Mouse (Mus musculus) MEL (cell line): ENCODE measurements around the gene Nav1. TPM values are rescaled to one million over a fixed set of nuclear protein-coding genes. Genes with fewer than 3 reads are reported as not detected.

Experiments
- DNase-seq: peaks from one replicate; pipeline ENCODE4 v3.0.0; 2011; ENCODE audit warnings: low read depth, low spot score
- H3K27ac ChIP-seq: 2 replicates; pipeline ENCODE4 v1.5.1; 2012; ENCODE audit warnings: low read depth, mild to moderate bottlenecking, control low read depth, low read length, moderate library complexity; ENCODE audit not compliant: control insufficient read depth
- H3K27me3 ChIP-seq, 2 experiments: fragments of 150-350 bp in 1 of 2; sonication (generic) in 1 of 2; 2 replicates each; pipeline ENCODE4 v1.6.1; 2012; ENCODE audit warnings: low read length in 2 of 2, mild to moderate bottlenecking in 2 of 2, improper control_type of control experiment in 1 of 2, moderate library complexity in 1 of 2; ENCODE audit not compliant: insufficient read depth in 2 of 2, control insufficient read depth in 1 of 2
- H3K36me3 ChIP-seq, 2 experiments: 2 replicates each; pipeline ENCODE4 v1.6.1; 2012 to 2014; ENCODE audit warnings: low read length in 2 of 2, improper control_type of control experiment in 1 of 2, inconsistent platforms in 1 of 2, mild to moderate bottlenecking in 1 of 2; ENCODE audit not compliant: insufficient read depth in 2 of 2, control insufficient read depth in 1 of 2
- H3K4me1 ChIP-seq, 2 experiments: fragments of 150-350 bp in 1 of 2; sonication (generic) in 1 of 2; 2 replicates each; pipeline ENCODE4 v1.6.1; 2012; ENCODE audit warnings: low read length in 2 of 2, improper control_type of control experiment in 1 of 2, mild to moderate bottlenecking in 1 of 2; ENCODE audit not compliant: insufficient read depth in 2 of 2, control insufficient read depth in 1 of 2
- H3K4me3 ChIP-seq, 2 experiments: fragments of 150-350 bp in 1 of 2; sonication (generic) in 1 of 2; 2 replicates each; pipeline ENCODE4 v1.5.1; 2012; ENCODE audit warnings: low read depth in 2 of 2, low read length in 2 of 2, mild to moderate bottlenecking in 2 of 2, moderate library complexity in 2 of 2, control low read depth in 1 of 2, improper control_type of control experiment in 1 of 2; ENCODE audit not compliant: control insufficient read depth in 1 of 2, insufficient read depth in 1 of 2
- H3K79me2 ChIP-seq: 2 replicates; pipeline ENCODE4 v1.6.1; 2012; ENCODE audit warnings: mild to moderate bottlenecking, low read length, moderate library complexity; ENCODE audit not compliant: control insufficient read depth, poor library complexity, insufficient read depth
- H3K9ac ChIP-seq: 2 replicates; pipeline ENCODE4 v1.6.1; 2012; ENCODE audit warnings: low read depth, mild to moderate bottlenecking, control low read depth, low read length, moderate library complexity; ENCODE audit not compliant: control insufficient read depth, poor library complexity, severe bottlenecking
- H3K9me3 ChIP-seq: fragments of 150-350 bp; sonication (generic); replicated peaks from 2 replicates; pipeline ENCODE4 v1.6.1; 2012; ENCODE audit warnings: mild to moderate bottlenecking, low read length, improper control_type of control experiment, moderate library complexity; ENCODE audit not compliant: insufficient read depth
- BHLHE40 ChIP-seq: IDR thresholded peaks from 2 replicates; pipeline ENCODE4 v1.6.1; 2012; ENCODE audit warnings: low read depth, mild to moderate bottlenecking, inconsistent platforms, low read length, improper control_type of control experiment, borderline replicate concordance
- CHD2 ChIP-seq: IDR thresholded peaks from 2 replicates; pipeline ENCODE4 v1.6.1; 2011; ENCODE audit warnings: low read length, improper control_type of control experiment
- E2F4 ChIP-seq: IDR thresholded peaks from 2 replicates; pipeline ENCODE4 v1.6.1; 2011; ENCODE audit warnings: low read depth, low read length, improper control_type of control experiment, borderline replicate concordance
- GABPA ChIP-seq: IDR thresholded peaks from 2 replicates; pipeline ENCODE4 v1.6.1; 2012; ENCODE audit warnings: low read depth, mild to moderate bottlenecking, inconsistent platforms, low read length, improper control_type of control experiment, moderate library complexity
- HCFC1 ChIP-seq: IDR thresholded peaks from 2 replicates; pipeline ENCODE4 v1.6.1; 2012; ENCODE audit warnings: low read depth, mild to moderate bottlenecking, inconsistent platforms, low read length, improper control_type of control experiment, moderate library complexity
- JUND ChIP-seq: IDR thresholded peaks from 2 replicates; pipeline ENCODE4 v1.6.1; 2011; ENCODE audit warnings: low read depth, mild to moderate bottlenecking, improper control_type of control experiment, low read length
- KAT2A ChIP-seq: conservative IDR thresholded peaks from 2 replicates; pipeline ENCODE4 v1.6.1; 2012; ENCODE audit warnings: low read depth, low read length, improper control_type of control experiment, inconsistent platforms
- MXI1 ChIP-seq: IDR thresholded peaks from 2 replicates; pipeline ENCODE4 v1.6.1; 2011; ENCODE audit warnings: mild to moderate bottlenecking, low read depth, low read length, improper control_type of control experiment
- MYB ChIP-seq: IDR thresholded peaks from 2 replicates; pipeline ENCODE4 v1.6.1; 2011; ENCODE audit warnings: mild to moderate bottlenecking, low read depth, low read length, improper control_type of control experiment
- MYC ChIP-seq: IDR thresholded peaks from 2 replicates; pipeline ENCODE4 v1.6.1; 2011; ENCODE audit warnings: low read depth, mild to moderate bottlenecking, low read length, improper control_type of control experiment, moderate library complexity
- NELFE ChIP-seq: IDR thresholded peaks from 2 replicates; pipeline ENCODE4 v1.6.1; 2011; ENCODE audit warnings: low read depth, low read length, improper control_type of control experiment
- RAD21 ChIP-seq: IDR thresholded peaks from 2 replicates; pipeline ENCODE4 v1.6.1; 2011; ENCODE audit warnings: mild to moderate bottlenecking, low read depth, low read length, improper control_type of control experiment
- RCOR1 ChIP-seq: IDR thresholded peaks from 2 replicates; pipeline ENCODE4 v1.6.1; 2012; ENCODE audit warnings: low read depth, mild to moderate bottlenecking, inconsistent platforms, low read length, improper control_type of control experiment
- SIN3A ChIP-seq: IDR thresholded peaks from 2 replicates; pipeline ENCODE4 v1.6.1; 2012; ENCODE audit warnings: low read length, improper control_type of control experiment, inconsistent platforms
- SMC3 ChIP-seq: IDR thresholded peaks from 2 replicates; pipeline ENCODE4 v1.6.1; 2011; ENCODE audit warnings: low read depth, low read length, improper control_type of control experiment
- TCF12 ChIP-seq: IDR thresholded peaks from 2 replicates; pipeline ENCODE4 v1.6.1; 2014; ENCODE audit warnings: low read depth, mild to moderate bottlenecking, inconsistent platforms, low read length, improper control_type of control experiment, moderate library complexity
- UBTF ChIP-seq: IDR thresholded peaks from 2 replicates; pipeline ENCODE4 v1.6.1; 2012; ENCODE audit warnings: low read depth, mild to moderate bottlenecking, inconsistent platforms, low read length, improper control_type of control experiment, moderate library complexity, borderline replicate concordance; ENCODE audit not compliant: insufficient read depth
- USF1 ChIP-seq: IDR thresholded peaks from 2 replicates; pipeline ENCODE4 v1.6.1; 2014; ENCODE audit warnings: low read depth, mild to moderate bottlenecking, inconsistent platforms, low read length, improper control_type of control experiment, moderate library complexity
- ZKSCAN1 ChIP-seq: IDR thresholded peaks from 2 replicates; pipeline ENCODE4 v1.6.1; 2012; ENCODE audit warnings: low read depth, mild to moderate bottlenecking, inconsistent platforms, low read length, improper control_type of control experiment, moderate library complexity
- ZMIZ1 ChIP-seq: IDR thresholded peaks from 2 replicates; pipeline ENCODE4 v1.6.1; 2012; ENCODE audit warnings: low read depth, mild to moderate bottlenecking, inconsistent platforms, low read length, improper control_type of control experiment, moderate library complexity
- polyA plus RNA-seq, 2 experiments: library from polyadenylated mRNA; stranded (reverse) in 1 of 2; unstranded in 1 of 2; fragments of >175 nt in 1 of 2; fragments of >200 nt in 1 of 2; gene quantifications; 2 replicates each; pipeline versions ENCODE4 v1.2.1 to v1.2.4; 2012; ENCODE audit warnings: low replicate concordance in 2 of 2, low read depth in 1 of 2; ENCODE audit not compliant: insufficient read length in 2 of 2, insufficient read depth in 1 of 2, missing spikeins in 1 of 2
- total RNA-seq: library from RNA; depleted of rRNA; stranded (reverse); fragments of 300-350 nt; gene quantifications from 2 replicates; pipeline ENCODE4 v1.2.3, GENCODE M21; 2012

Nav1 gene
- total and polyA plus RNA-seq, 3 experiments: 0.89 to 9.6 TPM; not detected in 1

GRCm38 (mm10) chr1:135615715-135616641 lies 8.9 kb upstream of the Nav1 start:
- H3K4me1 ChIP-seq: 0 out of 4 replicates have a peak, but pooled peaks cover 0 to 2% of the 10 kb centered on the region in 2 experiments

GRCm38 (mm10) chr1:135609621-135610020 lies 2.5 kb upstream of the Nav1 start:
- Histone ChIP-seq H3K9me3 (no peaks in the 10 kb centered on the region), H3K27me3 (no peaks in the 10 kb centered on the region), H3K79me2 (no peaks in the 10 kb centered on the region), H3K4me3 (no peak overlapping the region), H3K27ac (no peak overlapping the region), H3K36me3 (no peaks in the 10 kb centered on the region), H3K4me1 (no peaks in the 10 kb centered on the region), H3K9ac (no peak overlapping the region)
- DNase-seq: no peak
- TF ChIP-seq UBTF: no peak
- TF ChIP-seq GABPA: no peak
- no peak for TF ChIP-seq NELFE
- no peak for TF ChIP-seq BHLHE40
- TF ChIP-seq USF1: no peak
- TF ChIP-seq MYB: no peak
- TF ChIP-seq JUND: no peak
- TF ChIP-seq ZMIZ1: no peak
- no peak for TF ChIP-seq CHD2
- no peak for TF ChIP-seq HCFC1
- TF ChIP-seq ZKSCAN1: no peak
- TF ChIP-seq SMC3: no peak
- no peak for TF ChIP-seq MYC
- no peak for TF ChIP-seq KAT2A
- TF ChIP-seq TCF12: no peak
- TF ChIP-seq RCOR1: no peak
- no peak for TF ChIP-seq RAD21
- TF ChIP-seq E2F4: no peak

More at GRCm38 (mm10) chr1:135615715-135616641, 8.9 kb upstream of the Nav1 start:
- no peaks in the 10 kb centered on the region for H3K79me2 ChIP-seq
- no peaks in the 10 kb centered on the region for H3K9me3 ChIP-seq
- TF ChIP-seq MXI1 (peak; percentile 43; the same call in 1 of the 2 replicates), SIN3A (peak; percentile 68), RCOR1 (no peak)
- H3K27ac ChIP-seq: no peak overlapping the region
- H3K36me3 ChIP-seq: peaks cover 0 to 3% of the 10 kb centered on the region in 2 experiments; a peak in 1 of 4 replicates
- DNase-seq: peak; percentile 73
- no peak overlapping the region for H3K4me3 ChIP-seq
- H3K27me3 ChIP-seq: no peaks in the 10 kb centered on the region
- no peak overlapping the region for H3K9ac ChIP-seq
